Mouse (Mus musculus): ENCODE data around the gene Tex45. TPM values are rescaled to one million over a fixed set of nuclear protein-coding genes. Genes with fewer than 3 reads are reported as not detected.

Tex45 gene
- polyA plus RNA-seq (2016; fragmentation: Nextera tagmentation; extraction: Ambion mirVana), result not detected in 2 replicates

GRCm38 (mm10) chr8:3470562-3470961, at the start of gene Tex45:
TSS of gene Tex45 (plus strand) at chr8:3470862.
- DNase-seq (ENCODE audit: low spot score), result no peak

GRCm38 (mm10) chr8:3421507-3421906, 49.2 kb upstream of the Tex45 start:
- H3K27me3 ChIP-seq (ENCODE audit: low read depth, poor library complexity, severe bottlenecking), result no peaks in the 10 kb centered on the region
- H3K4me3 ChIP-seq, result no peak overlapping the region
- H3K36me3 ChIP-seq, result no peaks in the 10 kb centered on the region
- no peak overlapping the region for H3K27ac ChIP-seq (replicated peaks)
- no peak for DNase-seq (ENCODE audit: low spot score)
- H3K4me1 ChIP-seq, result peaks cover 24% of the 10 kb centered on the region
- H3K9me3 ChIP-seq (replicated peaks), result no peaks in the 10 kb centered on the region
- whole genome bisulfite sequencing, result 93% methylated on average over 5 of the region's 5 CpGs

More at GRCm38 (mm10) chr8:3470562-3470961, at the start of gene Tex45:
- H3K36me3 ChIP-seq, result no peaks in the 10 kb centered on the region
- H3K4me3 ChIP-seq, result no peak within 1 kb of the TSS
- H3K4me1 ChIP-seq, result peaks cover 11% of the 10 kb centered on the region
- peaks cover 7% of the 10 kb centered on the region for H3K27me3 ChIP-seq (ENCODE audit: low read depth, poor library complexity, severe bottlenecking)
- no peak within 1 kb of the TSS for H3K27ac ChIP-seq (replicated peaks)
- H3K9me3 ChIP-seq (replicated peaks), result no peaks in the 10 kb centered on the region

- Histone ChIP-seq H3K9me3 (replicated peaks) (no peaks in the 10 kb centered on the region), H3K4me1 (no peaks in the 10 kb centered on the region), H3K27me3 (ENCODE audit: low read depth, poor library complexity, severe bottlenecking) (no peaks in the 10 kb centered on the region), H3K4me3 (no peak overlapping the region), H3K36me3 (peaks cover 32% of the 10 kb centered on the region), H3K27ac (replicated peaks) (no peak overlapping the region)
- WGBS, result 97% methylated on average over 5 of the region's 5 CpGs
- DNase-seq (ENCODE audit: low spot score), result no peak
Observed at GRCm38 (mm10) chr8:3425217-3425616, 45.4 kb upstream of the Tex45 start.

GRCm38 (mm10) chr8:3426211-3426610, 44.5 kb upstream of the Tex45 start:
- 91% methylated on average over 3 of the region's 3 CpGs for WGBS
- peaks cover 42% of the 10 kb centered on the region for H3K36me3 ChIP-seq
- no peaks in the 10 kb centered on the region for H3K9me3 ChIP-seq (replicated peaks)
- no peak for DNase-seq (ENCODE audit: low spot score)
- no peaks in the 10 kb centered on the region for H3K4me1 ChIP-seq
- H3K4me3 ChIP-seq, result no peak overlapping the region
- H3K27me3 ChIP-seq (ENCODE audit: low read depth, poor library complexity, severe bottlenecking), result no peaks in the 10 kb centered on the region
- no peak overlapping the region for H3K27ac ChIP-seq (replicated peaks)

- Histone ChIP-seq H3K4me3 (no peak overlapping the region), H3K27ac (replicated peaks) (no peak overlapping the region), H3K36me3 (peaks cover 65% of the 10 kb centered on the region), H3K27me3 (ENCODE audit: low read depth, poor library complexity, severe bottlenecking) (no peaks in the 10 kb centered on the region), H3K9me3 (replicated peaks) (no peaks in the 10 kb centered on the region), H3K4me1 (no peaks in the 10 kb centered on the region)
- no peak for DNase-seq (ENCODE audit: low spot score)
- WGBS, result 92% methylated on average over 2 of the region's 2 CpGs
Observed at GRCm38 (mm10) chr8:3428426-3428825, 42.2 kb upstream of the Tex45 start.

GRCm38 (mm10) chr8:3429966-3430365, 40.7 kb upstream of the Tex45 start:
- H3K9me3 ChIP-seq (replicated peaks), result no peaks in the 10 kb centered on the region
- H3K4me1 ChIP-seq, result no peaks in the 10 kb centered on the region
- peaks cover 79% of the 10 kb centered on the region for H3K36me3 ChIP-seq
- 85% methylated on average over 2 of the region's 2 CpGs for WGBS
- no peak overlapping the region for H3K4me3 ChIP-seq
- H3K27me3 ChIP-seq (ENCODE audit: low read depth, poor library complexity, severe bottlenecking), result no peaks in the 10 kb centered on the region
- no peak for DNase-seq (ENCODE audit: low spot score)
- no peak overlapping the region for H3K27ac ChIP-seq (replicated peaks)

GRCm38 (mm10) chr8:3431113-3431512, 39.5 kb upstream of the Tex45 start:
- Histone ChIP-seq H3K27me3 (ENCODE audit: low read depth, poor library complexity, severe bottlenecking) (no peaks in the 10 kb centered on the region), H3K4me3 (no peak overlapping the region), H3K36me3 (peaks cover 89% of the 10 kb centered on the region), H3K9me3 (replicated peaks) (no peaks in the 10 kb centered on the region), H3K27ac (replicated peaks) (no peak overlapping the region), H3K4me1 (no peaks in the 10 kb centered on the region)
- WGBS, result 89% methylated on average over 3 of the region's 3 CpGs
- DNase-seq (ENCODE audit: low spot score), result no peak

- H3K36me3 ChIP-seq, result peaks cover 98% of the 10 kb centered on the region
- WGBS, result 86% methylated on average over 6 of the region's 6 CpGs
Observed at GRCm38 (mm10) chr8:3436492-3436891, 34.2 kb upstream of the Tex45 start.

GRCm38 (mm10) chr8:3439510-3439909, 31.2 kb upstream of the Tex45 start:
- Histone ChIP-seq H3K27me3 (ENCODE audit: low read depth, poor library complexity, severe bottlenecking) (no peaks in the 10 kb centered on the region), H3K4me1 (no peaks in the 10 kb centered on the region), H3K27ac (replicated peaks) (no peak overlapping the region), H3K4me3 (no peak overlapping the region), H3K9me3 (replicated peaks) (no peaks in the 10 kb centered on the region), H3K36me3 (peaks cover 84% of the 10 kb centered on the region)
- no peak for DNase-seq (ENCODE audit: low spot score)
- WGBS, result 76% methylated on average over 12 of the region's 12 CpGs

More at GRCm38 (mm10) chr8:3436492-3436891, 34.2 kb upstream of the Tex45 start:
- Histone ChIP-seq H3K27ac (replicated peaks) (no peak overlapping the region), H3K4me3 (no peak overlapping the region), H3K9me3 (replicated peaks) (no peaks in the 10 kb centered on the region), H3K4me1 (no peaks in the 10 kb centered on the region), H3K27me3 (ENCODE audit: low read depth, poor library complexity, severe bottlenecking) (no peaks in the 10 kb centered on the region)
- no peak for DNase-seq (ENCODE audit: low spot score)

- DNase-seq (ENCODE audit: low spot score), result no peak
- Histone ChIP-seq H3K4me1 (no peaks in the 10 kb centered on the region), H3K27ac (replicated peaks) (no peak overlapping the region), H3K4me3 (no peak overlapping the region), H3K9me3 (replicated peaks) (no peaks in the 10 kb centered on the region), H3K27me3 (ENCODE audit: low read depth, poor library complexity, severe bottlenecking) (no peaks in the 10 kb centered on the region), H3K36me3 (peaks cover 89% of the 10 kb centered on the region)
- 89% methylated on average over 2 of the region's 2 CpGs for WGBS
Observed at GRCm38 (mm10) chr8:3449226-3449625, 21.4 kb upstream of the Tex45 start.

- no peaks in the 10 kb centered on the region for H3K27me3 ChIP-seq (ENCODE audit: low read depth, poor library complexity, severe bottlenecking)
- no peaks in the 10 kb centered on the region for H3K4me1 ChIP-seq
- 36% methylated on average over 5 of the region's 5 CpGs for WGBS
- no peaks in the 10 kb centered on the region for H3K9me3 ChIP-seq (replicated peaks)
- DNase-seq (ENCODE audit: low spot score), result peak; percentile 51
- peaks cover 91% of the 10 kb centered on the region for H3K36me3 ChIP-seq
- H3K27ac ChIP-seq (replicated peaks), result no peak overlapping the region
- H3K4me3 ChIP-seq, result no peak overlapping the region
Observed at GRCm38 (mm10) chr8:3450670-3451069, 20.0 kb upstream of the Tex45 start.

GRCm38 (mm10) chr8:3451992-3452391, 18.7 kb upstream of the Tex45 start:
- no peak for DNase-seq (ENCODE audit: low spot score)
- Histone ChIP-seq H3K4me1 (no peaks in the 10 kb centered on the region), H3K27ac (replicated peaks) (no peak overlapping the region), H3K4me3 (no peak overlapping the region), H3K9me3 (replicated peaks) (no peaks in the 10 kb centered on the region), H3K27me3 (ENCODE audit: low read depth, poor library complexity, severe bottlenecking) (no peaks in the 10 kb centered on the region), H3K36me3 (peaks cover 93% of the 10 kb centered on the region)
- WGBS, result 95% methylated on average over 25 of the region's 25 CpGs

- H3K27me3 ChIP-seq (ENCODE audit: low read depth, poor library complexity, severe bottlenecking), result no peaks in the 10 kb centered on the region
- no peaks in the 10 kb centered on the region for H3K9me3 ChIP-seq (replicated peaks)
- no peak overlapping the region for H3K27ac ChIP-seq (replicated peaks)
- peaks cover 12% of the 10 kb centered on the region for H3K36me3 ChIP-seq
- WGBS, result 89% methylated on average over 2 of the region's 2 CpGs
- H3K4me1 ChIP-seq, result peaks cover 10% of the 10 kb centered on the region
- no peak overlapping the region for H3K4me3 ChIP-seq
- no peak for DNase-seq (ENCODE audit: low spot score)
Observed at GRCm38 (mm10) chr8:3463248-3463647, 7.4 kb upstream of the Tex45 start.

- no peaks in the 10 kb centered on the region for H3K27me3 ChIP-seq (ENCODE audit: low read depth, poor library complexity, severe bottlenecking)
- peaks cover 11% of the 10 kb centered on the region for H3K4me1 ChIP-seq
- no peak overlapping the region for H3K4me3 ChIP-seq
- H3K27ac ChIP-seq (replicated peaks), result 0 out of 2 replicates have a peak overlapping the region, but pooled peaks have one; percentile 13
- DNase-seq (ENCODE audit: low spot score), result peak; percentile 53
- H3K36me3 ChIP-seq, result peaks cover 2% of the 10 kb centered on the region; the same call in 1 of the 2 replicates
- WGBS, result 66% methylated on average over 5 of the region's 5 CpGs
- H3K9me3 ChIP-seq (replicated peaks), result no peaks in the 10 kb centered on the region
Observed at GRCm38 (mm10) chr8:3464309-3464708, 6.4 kb upstream of the Tex45 start.

All from midbrain, embryonic 10.5 days (tissue).